Mouse (Mus musculus) liver, embryonic 14.5 days (tissue): Measurements from ENCODE around the gene Tarbp2.

Source experiments
- CTCF ChIP-seq: IDR thresholded peaks from 2 replicates; pipeline ENCODE4 v1.5.1; 2016; ENCODE audit warnings: antibody characterized with exemption, low read depth, control low read depth
- EP300 ChIP-seq: IDR thresholded peaks from 2 replicates; pipeline ENCODE4 v1.6.1; 2016; ENCODE audit warnings: antibody characterized with exemption, low read depth

DNA sequence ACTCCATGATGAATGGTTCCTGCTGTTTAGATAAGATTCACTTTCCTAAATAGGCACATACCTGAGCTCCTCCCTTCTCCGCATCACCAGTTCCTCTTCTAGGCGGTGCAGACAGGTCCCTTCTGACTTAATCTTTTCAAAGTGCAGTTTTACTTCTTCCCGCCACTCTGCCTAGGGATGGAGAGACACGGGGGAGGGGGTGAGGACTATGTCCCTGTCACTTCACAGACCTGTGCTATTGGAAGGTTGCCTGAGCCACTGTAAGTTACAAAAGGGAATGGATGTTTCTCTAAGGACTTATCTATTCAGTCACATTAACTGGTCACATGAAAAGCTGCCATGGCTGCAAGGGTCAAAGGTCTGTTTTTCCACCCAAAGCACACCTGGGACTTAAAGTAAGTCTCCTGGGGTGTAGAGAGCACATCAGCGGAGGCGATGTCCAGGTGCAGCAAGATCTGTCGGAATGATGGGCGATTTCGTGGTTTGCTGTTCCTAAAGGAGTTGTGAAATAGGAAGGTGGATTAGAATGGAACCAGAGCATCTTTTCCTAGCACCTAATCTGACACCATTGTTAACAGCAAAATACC lies 15.6 kb upstream of the Tarbp2 start:
- TF ChIP-seq CTCF, result no peak
- no peak for TF ChIP-seq EP300
